Mouse (Mus musculus): ENCODE measurements at regions not wholly inside any gene's neighbourhood (a gene's known extent, or its start where the extent isn't known, plus 50 kb on each side); places are given as distances from the start of the nearest gene placed in this dataset.

DNA sequence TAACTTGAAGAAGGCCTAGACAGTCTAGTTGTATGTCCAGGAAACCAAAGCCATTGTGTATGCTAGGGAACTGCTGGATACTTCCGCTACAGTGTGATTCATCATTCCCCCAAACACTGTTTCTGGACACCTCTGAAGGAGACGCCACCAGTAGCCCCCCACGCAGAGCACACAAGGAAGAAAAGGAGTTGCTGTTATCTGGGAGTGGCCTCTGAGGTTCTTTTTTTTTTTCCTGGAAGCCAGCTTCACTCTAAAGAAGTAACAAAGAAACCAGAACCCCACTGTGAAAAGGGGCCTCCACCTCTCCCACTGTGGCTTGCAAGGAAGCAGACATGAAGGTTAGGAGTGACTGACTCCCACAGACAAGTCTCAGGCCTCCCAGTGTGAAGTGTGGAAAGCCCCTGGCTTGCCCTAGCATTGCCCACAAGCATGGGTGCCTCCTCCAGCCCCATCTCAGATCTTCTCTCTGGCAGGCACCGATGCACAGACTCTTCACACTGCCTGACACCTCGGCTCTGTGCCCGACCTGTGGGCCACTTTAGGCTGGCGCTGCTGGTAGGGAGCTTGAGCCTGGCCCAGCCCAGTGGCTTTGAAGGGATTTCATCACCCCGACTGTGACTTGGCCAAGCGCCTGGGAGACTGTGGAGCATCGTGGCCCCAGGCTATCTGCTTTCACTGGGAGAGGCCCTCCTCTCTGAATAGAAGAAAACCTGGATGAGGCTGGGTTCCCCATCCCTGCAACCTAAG is 181.8 kb upstream of the Hes1 start:
- Histone ChIP-seq H3K4me3 (ENCODE audit: control insufficient read depth, low read depth, low read length) (no peak overlapping the region), H3K27me3 (ENCODE audit: control insufficient read depth, insufficient read depth, low read length) (no peaks in the 10 kb centered on the region), H3K36me3 (ENCODE audit: control insufficient read depth, insufficient read depth, low read length) (no peaks in the 10 kb centered on the region), H3K4me1 (ENCODE audit: control insufficient read depth, insufficient read depth, low read length) (no peaks in the 10 kb centered on the region), H3K27ac (ENCODE audit: control insufficient read depth, insufficient read depth, low read depth, low read length) (no peak overlapping the region)
- no peak for TF ChIP-seq POLR2A (IDR thresholded peaks at IDR 0.05; ENCODE audit: control insufficient read depth, low read depth, low read length)
- no peak for TF ChIP-seq CTCF (IDR thresholded peaks at IDR 0.05; ENCODE audit: control insufficient read depth, insufficient read depth, insufficient replicate concordance, low read depth, low read length)

DNA sequence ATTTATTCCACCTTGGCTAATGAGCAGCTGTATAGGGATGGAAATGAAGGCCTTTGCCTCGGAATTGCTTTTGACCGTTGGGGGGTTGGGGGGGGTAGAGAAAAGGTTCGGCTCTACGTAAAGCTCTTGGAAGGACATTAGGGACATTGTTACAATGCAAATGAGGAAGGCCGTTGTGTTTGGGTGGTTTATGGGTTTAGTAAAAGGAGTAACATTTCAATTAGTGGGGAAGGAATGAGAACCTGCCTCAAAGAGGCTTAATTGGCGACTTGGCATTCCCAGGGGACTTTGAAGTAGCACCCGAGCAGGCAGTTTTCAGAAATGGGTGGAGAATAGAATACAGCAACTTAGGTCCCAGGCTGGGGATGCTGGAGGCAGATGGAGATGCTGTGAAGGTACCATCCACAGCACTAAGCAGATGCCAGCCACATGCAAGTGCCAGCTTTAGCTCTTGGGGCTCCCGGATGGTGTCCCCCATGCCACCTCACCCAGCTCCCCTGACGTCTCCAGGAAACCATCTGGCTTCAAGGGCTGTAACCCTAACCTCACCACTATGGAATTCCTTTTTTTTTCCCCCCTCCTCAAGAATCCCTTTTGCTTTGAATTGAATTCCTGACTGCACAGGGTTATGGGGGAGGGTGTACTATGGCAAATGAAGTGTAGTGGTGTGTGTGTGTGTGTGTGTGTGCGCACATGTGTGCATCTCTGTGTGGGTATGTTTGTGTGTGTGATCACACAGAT is 180.8 kb upstream of the Hes1 start:
- Histone ChIP-seq H3K27me3 (ENCODE audit: control insufficient read depth, insufficient read depth, low read length) (no peaks in the 10 kb centered on the region), H3K27ac (ENCODE audit: control insufficient read depth, insufficient read depth, low read depth, low read length) (no peak overlapping the region), H3K4me1 (ENCODE audit: control insufficient read depth, insufficient read depth, low read length) (no peaks in the 10 kb centered on the region), H3K4me3 (ENCODE audit: control insufficient read depth, low read depth, low read length) (no peak overlapping the region), H3K36me3 (ENCODE audit: control insufficient read depth, insufficient read depth, low read length) (no peaks in the 10 kb centered on the region)
- no peak for TF ChIP-seq CTCF (IDR thresholded peaks at IDR 0.05; ENCODE audit: control insufficient read depth, insufficient read depth, insufficient replicate concordance, low read depth, low read length)
- no peak for TF ChIP-seq POLR2A (IDR thresholded peaks at IDR 0.05; ENCODE audit: control insufficient read depth, low read depth, low read length)

DNA sequence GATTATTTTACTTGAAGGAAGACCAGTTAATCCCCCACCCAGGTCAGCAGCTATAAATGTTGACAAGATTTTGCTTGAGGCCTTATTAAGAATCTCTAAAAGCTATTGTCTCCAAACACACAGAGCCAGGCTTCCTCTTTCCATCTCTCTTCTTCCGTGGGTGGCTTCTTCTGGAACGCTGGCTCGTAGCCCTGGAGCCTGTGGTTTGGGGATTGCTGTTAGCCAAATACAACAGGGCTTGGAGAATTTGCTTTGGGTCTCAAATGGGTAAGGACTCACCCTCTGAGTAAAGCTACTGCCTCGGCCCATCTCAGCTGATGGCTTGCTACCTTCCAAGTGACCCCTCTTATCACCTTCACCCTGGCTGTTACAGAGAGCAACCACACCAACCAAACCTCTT is 179.3 kb upstream of the Hes1 start:
- TF ChIP-seq POLR2A (IDR thresholded peaks at IDR 0.05; ENCODE audit: control insufficient read depth, low read depth, low read length) (no peak), CTCF (IDR thresholded peaks at IDR 0.05; ENCODE audit: control insufficient read depth, insufficient read depth, insufficient replicate concordance, low read depth, low read length) (no peak)
- H3K4me1 ChIP-seq (ENCODE audit: control insufficient read depth, insufficient read depth, low read length), result peaks cover 2% of the 10 kb centered on the region
- no peaks in the 10 kb centered on the region for H3K27me3 ChIP-seq (ENCODE audit: control insufficient read depth, insufficient read depth, low read length)
- no peak overlapping the region for H3K27ac ChIP-seq (ENCODE audit: control insufficient read depth, insufficient read depth, low read depth, low read length)
- no peaks in the 10 kb centered on the region for H3K36me3 ChIP-seq (ENCODE audit: control insufficient read depth, insufficient read depth, low read length)
- H3K4me3 ChIP-seq (ENCODE audit: control insufficient read depth, low read depth, low read length), result no peak overlapping the region

DNA sequence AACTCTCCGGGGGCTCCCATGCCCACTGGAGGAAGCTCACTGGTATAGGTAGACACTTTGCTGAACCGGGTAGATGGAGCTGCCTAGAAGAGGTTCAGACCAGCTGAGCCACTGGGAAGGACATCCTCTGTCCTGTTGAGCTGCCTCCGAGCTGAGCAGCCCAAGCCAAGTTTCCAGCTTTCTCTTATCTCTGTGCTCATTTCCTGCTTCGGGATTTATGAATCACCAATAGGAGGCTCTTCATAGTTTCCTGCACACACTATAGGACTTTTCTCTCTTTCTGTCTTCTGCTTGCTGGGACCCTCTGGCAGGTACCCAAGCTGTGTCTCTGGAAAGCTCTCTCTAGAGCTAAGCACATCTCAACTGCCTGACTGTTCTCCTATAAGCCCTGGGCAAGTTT is 177.4 kb upstream of the Hes1 start:
- H3K4me1 ChIP-seq (ENCODE audit: control insufficient read depth, insufficient read depth, low read length), result peaks cover 2% of the 10 kb centered on the region
- TF ChIP-seq POLR2A (IDR thresholded peaks at IDR 0.05; ENCODE audit: control insufficient read depth, low read depth, low read length) (no peak), CTCF (IDR thresholded peaks at IDR 0.05; ENCODE audit: control insufficient read depth, insufficient read depth, insufficient replicate concordance, low read depth, low read length) (no peak)
- no peaks in the 10 kb centered on the region for H3K27me3 ChIP-seq (ENCODE audit: control insufficient read depth, insufficient read depth, low read length)
- no peak overlapping the region for H3K27ac ChIP-seq (ENCODE audit: control insufficient read depth, insufficient read depth, low read depth, low read length)
- H3K4me3 ChIP-seq (ENCODE audit: control insufficient read depth, low read depth, low read length), result no peak overlapping the region
- H3K36me3 ChIP-seq (ENCODE audit: control insufficient read depth, insufficient read depth, low read length), result no peaks in the 10 kb centered on the region

DNA sequence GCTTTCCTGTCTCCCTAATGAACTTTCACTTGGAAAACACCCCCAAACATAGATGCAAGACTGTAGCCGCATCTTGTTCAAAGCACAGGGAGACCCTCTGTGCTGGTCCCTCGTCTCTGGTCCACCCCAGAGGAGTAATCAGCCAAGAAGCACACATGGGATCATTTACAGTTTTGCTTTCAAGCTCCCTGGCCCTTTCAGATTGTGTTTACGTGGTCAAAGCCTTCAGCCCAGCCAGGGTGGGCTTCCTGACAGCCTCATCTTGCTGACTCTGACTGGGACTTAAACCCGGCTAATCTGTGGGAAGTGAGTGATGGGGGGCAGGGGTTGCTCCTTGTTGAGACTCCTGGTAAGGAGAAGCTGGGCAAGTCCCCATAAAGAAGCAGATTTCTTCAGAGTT is 174.8 kb upstream of the Hes1 start:
- no peak overlapping the region for H3K4me3 ChIP-seq (ENCODE audit: control insufficient read depth, low read depth, low read length)
- TF ChIP-seq CTCF (IDR thresholded peaks at IDR 0.05; ENCODE audit: control insufficient read depth, insufficient read depth, insufficient replicate concordance, low read depth, low read length) (no peak), POLR2A (IDR thresholded peaks at IDR 0.05; ENCODE audit: control insufficient read depth, low read depth, low read length) (no peak)
- H3K27me3 ChIP-seq (ENCODE audit: control insufficient read depth, insufficient read depth, low read length), result no peaks in the 10 kb centered on the region
- no peaks in the 10 kb centered on the region for H3K36me3 ChIP-seq (ENCODE audit: control insufficient read depth, insufficient read depth, low read length)
- H3K4me1 ChIP-seq (ENCODE audit: control insufficient read depth, insufficient read depth, low read length), result peaks cover 7% of the 10 kb centered on the region
- no peak overlapping the region for H3K27ac ChIP-seq (ENCODE audit: control insufficient read depth, insufficient read depth, low read depth, low read length)

DNA sequence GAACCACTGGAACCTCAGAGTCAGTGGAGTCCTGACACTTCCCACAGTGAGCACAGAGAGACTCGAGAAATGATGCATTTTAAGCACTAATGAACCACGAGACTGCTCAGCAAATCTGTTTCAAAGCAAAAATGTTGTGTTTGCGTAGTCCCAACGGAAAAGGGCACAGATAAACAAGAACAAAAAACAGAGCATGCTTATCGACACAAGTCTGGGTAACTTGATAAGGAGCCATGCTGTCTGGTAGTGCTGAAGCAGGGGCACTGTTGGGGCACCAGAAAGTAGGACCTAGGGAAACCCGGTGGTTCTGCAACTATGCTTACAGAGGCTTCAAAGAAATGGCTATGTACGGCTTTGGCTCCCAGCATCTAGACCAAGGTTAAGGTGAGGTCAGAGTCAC is 172.7 kb upstream of the Hes1 start:
- TF ChIP-seq CTCF (IDR thresholded peaks at IDR 0.05; ENCODE audit: control insufficient read depth, insufficient read depth, insufficient replicate concordance, low read depth, low read length) (no peak), POLR2A (IDR thresholded peaks at IDR 0.05; ENCODE audit: control insufficient read depth, low read depth, low read length) (no peak)
- Histone ChIP-seq H3K4me1 (ENCODE audit: control insufficient read depth, insufficient read depth, low read length) (peaks cover 7% of the 10 kb centered on the region), H3K27me3 (ENCODE audit: control insufficient read depth, insufficient read depth, low read length) (no peaks in the 10 kb centered on the region), H3K4me3 (ENCODE audit: control insufficient read depth, low read depth, low read length) (no peak overlapping the region), H3K36me3 (ENCODE audit: control insufficient read depth, insufficient read depth, low read length) (no peaks in the 10 kb centered on the region), H3K27ac (ENCODE audit: control insufficient read depth, insufficient read depth, low read depth, low read length) (no peak overlapping the region)

DNA sequence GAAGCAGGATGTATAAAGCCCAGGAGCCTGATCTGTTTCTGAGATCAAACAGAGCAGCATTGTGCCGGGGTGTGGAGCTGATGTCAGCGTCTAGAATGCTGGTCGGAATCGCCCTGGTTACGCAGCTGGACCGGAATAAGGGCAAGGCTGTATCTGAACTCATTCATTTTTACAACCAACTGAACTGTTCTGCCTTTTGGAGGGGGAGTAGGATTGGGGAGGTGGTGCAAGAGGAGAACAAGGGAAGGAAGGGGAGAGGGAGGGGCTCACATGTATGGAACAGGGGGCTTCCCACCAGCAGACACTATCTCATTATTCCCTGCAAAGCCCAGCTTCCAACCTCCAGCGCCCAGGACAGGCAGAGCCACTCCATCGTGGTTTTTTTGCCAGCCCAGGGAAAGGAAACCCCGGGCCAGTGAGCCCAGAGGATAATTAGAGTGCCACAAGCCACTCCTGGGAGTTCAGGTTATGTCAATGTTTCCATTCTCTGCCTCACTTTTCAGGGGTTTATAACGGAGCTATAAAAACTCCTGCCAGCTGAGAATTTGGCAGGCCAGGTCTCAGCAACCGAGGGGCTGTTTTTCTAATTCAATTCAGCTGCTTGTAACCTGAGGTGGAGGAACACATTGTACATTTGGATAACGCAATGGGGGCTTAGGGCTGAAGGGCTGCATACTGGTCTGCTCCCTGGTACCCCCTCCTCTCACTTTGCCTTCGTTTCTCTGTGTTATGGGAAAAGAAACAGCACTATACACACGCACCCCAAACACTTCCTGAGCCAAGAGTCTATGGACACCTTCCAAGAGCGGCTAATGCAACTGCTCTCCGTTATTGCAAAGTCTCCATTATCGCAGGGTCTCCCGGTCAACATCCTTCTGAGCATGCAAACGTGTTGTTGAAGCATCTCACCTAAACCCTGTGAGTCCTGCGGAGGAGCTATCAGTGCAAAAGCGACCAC is 170.0 kb upstream of the Hes1 start:
- Histone ChIP-seq H3K27me3 (ENCODE audit: control insufficient read depth, insufficient read depth, low read length) (no peaks in the 10 kb centered on the region), H3K27ac (ENCODE audit: control insufficient read depth, insufficient read depth, low read depth, low read length) (no peak overlapping the region), H3K4me3 (ENCODE audit: control insufficient read depth, low read depth, low read length) (peak overlapping the region; percentile 40), H3K4me1 (ENCODE audit: control insufficient read depth, insufficient read depth, low read length) (peaks cover 5% of the 10 kb centered on the region), H3K36me3 (ENCODE audit: control insufficient read depth, insufficient read depth, low read length) (no peaks in the 10 kb centered on the region)
- TF ChIP-seq CTCF (IDR thresholded peaks at IDR 0.05; ENCODE audit: control insufficient read depth, insufficient read depth, insufficient replicate concordance, low read depth, low read length) (no peak), POLR2A (IDR thresholded peaks at IDR 0.05; ENCODE audit: control insufficient read depth, low read depth, low read length) (no peak)
